Mouse (Mus musculus): ENCODE results near the gene Saal1. TPM values are rescaled to one million over a fixed set of nuclear protein-coding genes. Genes with fewer than 3 reads are reported as not detected.
"Not testable (repeated sequence)": the region's sequence is repeated elsewhere in the genome, so short reads cannot be mapped to it uniquely, and the experiment has no call there.

Gene Saal1
- total RNA-seq, 1 experiment, result 15.6 TPM

GRCm38 (mm10) chr7:46652279-46652678 lies 58.2 kb downstream of the Saal1 start:
- TF ChIP-seq MAFK (IDR thresholded peaks at IDR 0.05; ENCODE audit: insufficient read depth, low read depth, low read length) (no peak), ZNF384 (IDR thresholded peaks at IDR 0.05; ENCODE audit: low read depth, low read length) (no peak), ZC3H11A (IDR thresholded peaks at IDR 0.05; ENCODE audit: borderline replicate concordance, low read depth, low read length) (no peak), HCFC1 (IDR thresholded peaks at IDR 0.05; ENCODE audit: borderline replicate concordance, insufficient read depth, low read length) (no peak), CHD2 (IDR thresholded peaks at IDR 0.05; ENCODE audit: low read depth, low read length) (no peak)
- Histone ChIP-seq H3K4me1 (ENCODE audit: control insufficient read depth in 2 of 2, insufficient read depth in 2 of 2, low read length in 2 of 2, poor library complexity in 1 of 2) (no peaks in the 10 kb centered on the region), H3K9me3 (ENCODE audit: control insufficient read depth, insufficient read depth, low read depth, low read length) (no peaks in the 10 kb centered on the region), H3K9ac (ENCODE audit: insufficient read depth, low read depth, low read length, poor library complexity, severe bottlenecking) (no peak overlapping the region), H3K27ac (ENCODE audit: insufficient read depth, low read depth, low read length, poor library complexity, severe bottlenecking) (no peak overlapping the region), H3K4me3 (ENCODE audit: insufficient read depth in 1 of 2, low read depth in 1 of 2, low read length in 2 of 2, poor library complexity in 1 of 2, severe bottlenecking in 1 of 2) (no peak overlapping the region), H3K36me3 (ENCODE audit: control insufficient read depth, insufficient read depth, low read length, poor library complexity, severe bottlenecking) (no peaks in the 10 kb centered on the region)
- DNase-seq (ENCODE audit: low read depth, low spot score), result no peak
- in situ Hi-C loops (cut with MboI; ENCODE audit: low sequenced_read_pairs in 2 of 2, unreplicated experiment in 2 of 2), result no loop called here

GRCm38 (mm10) chr7:46650231-46650630 lies 60.2 kb downstream of the Saal1 start:
- in situ Hi-C loops (cut with MboI; ENCODE audit: low sequenced_read_pairs in 2 of 2, unreplicated experiment in 2 of 2); H3K27ac ChIP-seq (ENCODE audit: insufficient read depth, low read depth, low read length, poor library complexity, severe bottlenecking); H3K9ac ChIP-seq (ENCODE audit: insufficient read depth, low read depth, low read length, poor library complexity, severe bottlenecking); H3K9me3 ChIP-seq (ENCODE audit: control insufficient read depth, insufficient read depth, low read depth, low read length); H3K4me1 ChIP-seq (ENCODE audit: control insufficient read depth in 2 of 2, insufficient read depth in 2 of 2, low read length in 2 of 2, poor library complexity in 1 of 2); H3K4me3 ChIP-seq (ENCODE audit: insufficient read depth in 1 of 2, low read depth in 1 of 2, low read length in 2 of 2, poor library complexity in 1 of 2, severe bottlenecking in 1 of 2); H3K36me3 ChIP-seq (ENCODE audit: control insufficient read depth, insufficient read depth, low read length, poor library complexity, severe bottlenecking): not testable (repeated sequence)
- peak; percentile 28 for DNase-seq (ENCODE audit: low read depth, low spot score)

GRCm38 (mm10) chr7:46648431-46649140 lies 61.9 kb downstream of the Saal1 start:
- Histone ChIP-seq H3K9me3 (ENCODE audit: control insufficient read depth, insufficient read depth, low read depth, low read length) (no peaks in the 10 kb centered on the region), H3K36me3 (ENCODE audit: control insufficient read depth, insufficient read depth, low read length, poor library complexity, severe bottlenecking) (no peaks in the 10 kb centered on the region), H3K9ac (ENCODE audit: insufficient read depth, low read depth, low read length, poor library complexity, severe bottlenecking) (no peak overlapping the region)

GRCm38 (mm10) chr7:46643172-46643571 lies 67.3 kb downstream of the Saal1 start:
- H3K36me3 ChIP-seq (ENCODE audit: control insufficient read depth, insufficient read depth, low read length, poor library complexity, severe bottlenecking), result no peaks in the 10 kb centered on the region
- in situ Hi-C loops (cut with MboI; ENCODE audit: low sequenced_read_pairs in 2 of 2, unreplicated experiment in 2 of 2), result no loop called here
- no peaks in the 10 kb centered on the region for H3K9me3 ChIP-seq (ENCODE audit: control insufficient read depth, insufficient read depth, low read depth, low read length)
- no peak overlapping the region for H3K4me3 ChIP-seq (ENCODE audit: insufficient read depth in 1 of 2, low read depth in 1 of 2, low read length in 2 of 2, poor library complexity in 1 of 2, severe bottlenecking in 1 of 2)
- H3K4me1 ChIP-seq (ENCODE audit: control insufficient read depth in 2 of 2, insufficient read depth in 2 of 2, low read length in 2 of 2, poor library complexity in 1 of 2), result peaks cover 0 to 2% of the 10 kb centered on the region in 2 experiments; a peak in 1 of 4 replicates
- TF ChIP-seq ZNF384 (IDR thresholded peaks at IDR 0.05; ENCODE audit: low read depth, low read length), result no peak
- no peak for TF ChIP-seq HCFC1 (IDR thresholded peaks at IDR 0.05; ENCODE audit: borderline replicate concordance, insufficient read depth, low read length)
- TF ChIP-seq CHD2 (IDR thresholded peaks at IDR 0.05; ENCODE audit: low read depth, low read length), result no peak
- no peak for TF ChIP-seq MAFK (IDR thresholded peaks at IDR 0.05; ENCODE audit: insufficient read depth, low read depth, low read length)
- no peak for TF ChIP-seq ZC3H11A (IDR thresholded peaks at IDR 0.05; ENCODE audit: borderline replicate concordance, low read depth, low read length)
- no peak for DNase-seq (ENCODE audit: low read depth, low spot score)
- no peak overlapping the region for H3K9ac ChIP-seq (ENCODE audit: insufficient read depth, low read depth, low read length, poor library complexity, severe bottlenecking)
- H3K27ac ChIP-seq (ENCODE audit: insufficient read depth, low read depth, low read length, poor library complexity, severe bottlenecking), result no peak overlapping the region

More at GRCm38 (mm10) chr7:46648431-46649140, 61.9 kb downstream of the Saal1 start:
- H3K4me3 ChIP-seq (ENCODE audit: insufficient read depth in 1 of 2, low read depth in 1 of 2, low read length in 2 of 2, poor library complexity in 1 of 2, severe bottlenecking in 1 of 2), result no peak overlapping the region
- in situ Hi-C loops (cut with MboI; ENCODE audit: low sequenced_read_pairs in 2 of 2, unreplicated experiment in 2 of 2), result no loop called here
- DNase-seq (ENCODE audit: low read depth, low spot score), result no peak
- H3K27ac ChIP-seq (ENCODE audit: insufficient read depth, low read depth, low read length, poor library complexity, severe bottlenecking), result no peak overlapping the region
- TF ChIP-seq ZNF384 (IDR thresholded peaks at IDR 0.05; ENCODE audit: low read depth, low read length) (no peak), HCFC1 (IDR thresholded peaks at IDR 0.05; ENCODE audit: borderline replicate concordance, insufficient read depth, low read length) (no peak), ZC3H11A (IDR thresholded peaks at IDR 0.05; ENCODE audit: borderline replicate concordance, low read depth, low read length) (no peak), MAFK (IDR thresholded peaks at IDR 0.05; ENCODE audit: insufficient read depth, low read depth, low read length) (no peak), CHD2 (IDR thresholded peaks at IDR 0.05; ENCODE audit: low read depth, low read length) (no peak)
- H3K4me1 ChIP-seq (ENCODE audit: control insufficient read depth in 2 of 2, insufficient read depth in 2 of 2, low read length in 2 of 2, poor library complexity in 1 of 2), result no peaks in the 10 kb centered on the region

DNA sequence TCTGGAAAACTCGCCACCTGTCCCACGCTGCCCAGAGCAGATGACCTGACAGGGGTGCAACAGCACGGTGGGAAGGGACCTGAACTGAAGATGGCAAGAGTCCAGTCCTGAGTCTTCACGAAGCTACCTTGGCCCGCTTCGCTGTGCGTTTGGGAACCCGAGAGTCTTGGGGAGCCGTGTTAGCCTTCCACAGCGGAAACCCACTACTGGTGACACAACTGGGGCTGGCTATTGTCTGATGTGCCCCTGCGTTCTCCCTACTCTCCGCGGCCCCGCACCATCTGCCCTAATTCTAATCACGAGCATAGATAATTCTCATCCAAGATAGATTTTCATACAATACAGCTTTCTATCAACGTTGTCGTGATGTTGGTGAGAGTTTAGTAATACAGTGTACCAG lies 70.4 kb downstream of the Saal1 start:
- Histone ChIP-seq H3K9ac (ENCODE audit: insufficient read depth, low read depth, low read length, poor library complexity, severe bottlenecking) (no peak overlapping the region), H3K27ac (ENCODE audit: insufficient read depth, low read depth, low read length, poor library complexity, severe bottlenecking) (no peak overlapping the region), H3K4me1 (ENCODE audit: control insufficient read depth in 2 of 2, insufficient read depth in 2 of 2, low read length in 2 of 2, poor library complexity in 1 of 2) (peaks cover 0 to 2% of the 10 kb centered on the region in 2 experiments; a peak in 1 of 4 replicates), H3K4me3 (ENCODE audit: insufficient read depth in 1 of 2, low read depth in 1 of 2, low read length in 2 of 2, poor library complexity in 1 of 2, severe bottlenecking in 1 of 2) (peak overlapping the region; percentile 27 to 92), H3K9me3 (ENCODE audit: control insufficient read depth, insufficient read depth, low read depth, low read length) (no peaks in the 10 kb centered on the region), H3K36me3 (ENCODE audit: control insufficient read depth, insufficient read depth, low read length, poor library complexity, severe bottlenecking) (no peaks in the 10 kb centered on the region)
- in situ Hi-C loops (cut with MboI; ENCODE audit: low sequenced_read_pairs in 2 of 2, unreplicated experiment in 2 of 2), result no loop called here
- no peak for TF ChIP-seq MAFK (IDR thresholded peaks at IDR 0.05; ENCODE audit: insufficient read depth, low read depth, low read length)
- no peak for TF ChIP-seq ZNF384 (IDR thresholded peaks at IDR 0.05; ENCODE audit: low read depth, low read length)
- no peak for TF ChIP-seq CHD2 (IDR thresholded peaks at IDR 0.05; ENCODE audit: low read depth, low read length)
- no peak for TF ChIP-seq HCFC1 (IDR thresholded peaks at IDR 0.05; ENCODE audit: borderline replicate concordance, insufficient read depth, low read length)
- no peak for TF ChIP-seq ZC3H11A (IDR thresholded peaks at IDR 0.05; ENCODE audit: borderline replicate concordance, low read depth, low read length)
- no peak for DNase-seq (ENCODE audit: low read depth, low spot score)
